Mouse (Mus musculus) MEL (cell line): ENCODE data around the gene Cdc42. TPM values are rescaled to one million over a fixed set of nuclear protein-coding genes. Genes with fewer than 3 reads are reported as not detected.

ENCODE experiments used
- DNase-seq: peaks from one replicate; pipeline ENCODE4 v3.0.0; 2011; ENCODE audit warnings: low read depth, low spot score
- H3K27ac ChIP-seq: 2 replicates; pipeline ENCODE4 v1.5.1; 2012; ENCODE audit warnings: low read depth, mild to moderate bottlenecking, control low read depth, low read length, moderate library complexity; ENCODE audit not compliant: control insufficient read depth
- H3K27me3 ChIP-seq, 2 experiments: fragments of 150-350 bp in 1 of 2; sonication (generic) in 1 of 2; 2 replicates each; pipeline ENCODE4 v1.6.1; 2012; ENCODE audit warnings: low read length in 2 of 2, mild to moderate bottlenecking in 2 of 2, improper control_type of control experiment in 1 of 2, moderate library complexity in 1 of 2; ENCODE audit not compliant: insufficient read depth in 2 of 2, control insufficient read depth in 1 of 2
- H3K36me3 ChIP-seq, 2 experiments: 2 replicates each; pipeline ENCODE4 v1.6.1; 2012 to 2014; ENCODE audit warnings: low read length in 2 of 2, improper control_type of control experiment in 1 of 2, inconsistent platforms in 1 of 2, mild to moderate bottlenecking in 1 of 2; ENCODE audit not compliant: insufficient read depth in 2 of 2, control insufficient read depth in 1 of 2
- H3K4me1 ChIP-seq, 2 experiments: fragments of 150-350 bp in 1 of 2; sonication (generic) in 1 of 2; 2 replicates each; pipeline ENCODE4 v1.6.1; 2012; ENCODE audit warnings: low read length in 2 of 2, improper control_type of control experiment in 1 of 2, mild to moderate bottlenecking in 1 of 2; ENCODE audit not compliant: insufficient read depth in 2 of 2, control insufficient read depth in 1 of 2
- H3K4me3 ChIP-seq, 2 experiments: fragments of 150-350 bp in 1 of 2; sonication (generic) in 1 of 2; 2 replicates each; pipeline ENCODE4 v1.5.1; 2012; ENCODE audit warnings: low read depth in 2 of 2, low read length in 2 of 2, mild to moderate bottlenecking in 2 of 2, moderate library complexity in 2 of 2, control low read depth in 1 of 2, improper control_type of control experiment in 1 of 2; ENCODE audit not compliant: control insufficient read depth in 1 of 2, insufficient read depth in 1 of 2
- H3K79me2 ChIP-seq: 2 replicates; pipeline ENCODE4 v1.6.1; 2012; ENCODE audit warnings: mild to moderate bottlenecking, low read length, moderate library complexity; ENCODE audit not compliant: control insufficient read depth, poor library complexity, insufficient read depth
- H3K9ac ChIP-seq: 2 replicates; pipeline ENCODE4 v1.6.1; 2012; ENCODE audit warnings: low read depth, mild to moderate bottlenecking, control low read depth, low read length, moderate library complexity; ENCODE audit not compliant: control insufficient read depth, poor library complexity, severe bottlenecking
- H3K9me3 ChIP-seq: fragments of 150-350 bp; sonication (generic); replicated peaks from 2 replicates; pipeline ENCODE4 v1.6.1; 2012; ENCODE audit warnings: mild to moderate bottlenecking, low read length, improper control_type of control experiment, moderate library complexity; ENCODE audit not compliant: insufficient read depth
- BHLHE40 ChIP-seq: IDR thresholded peaks from 2 replicates; pipeline ENCODE4 v1.6.1; 2012; ENCODE audit warnings: low read depth, mild to moderate bottlenecking, inconsistent platforms, low read length, improper control_type of control experiment, borderline replicate concordance
- CHD1 ChIP-seq: IDR thresholded peaks from 2 replicates; pipeline ENCODE4 v1.6.1; 2012; ENCODE audit warnings: low read depth, mild to moderate bottlenecking, inconsistent platforms, low read length, improper control_type of control experiment
- CHD2 ChIP-seq: IDR thresholded peaks from 2 replicates; pipeline ENCODE4 v1.6.1; 2011; ENCODE audit warnings: low read length, improper control_type of control experiment
- CTCF ChIP-seq, 3 experiments: IDR thresholded peaks in 2 of 3; conservative IDR thresholded peaks in 1 of 3; 2 replicates each; pipeline ENCODE4 v1.5.1; 2011 to 2012; ENCODE audit warnings: low read length in 3 of 3, low read depth in 2 of 3, mild to moderate bottlenecking in 2 of 3, improper control_type of control experiment in 1 of 3, inconsistent platforms in 1 of 3, mixed read lengths in 1 of 3, moderate library complexity in 1 of 3; ENCODE audit not compliant: control insufficient read depth in 1 of 3, insufficient read depth in 1 of 3, poor library complexity in 1 of 3, severe bottlenecking in 1 of 3
- ETS1 ChIP-seq: IDR thresholded peaks from 2 replicates; pipeline ENCODE4 v1.6.1; 2012; ENCODE audit warnings: low read depth, mild to moderate bottlenecking, inconsistent platforms, low read length, improper control_type of control experiment, moderate library complexity
- GABPA ChIP-seq: IDR thresholded peaks from 2 replicates; pipeline ENCODE4 v1.6.1; 2012; ENCODE audit warnings: low read depth, mild to moderate bottlenecking, inconsistent platforms, low read length, improper control_type of control experiment, moderate library complexity
- GATA1 ChIP-seq: IDR thresholded peaks from 2 replicates; pipeline ENCODE4 v1.6.1; 2011; ENCODE audit warnings: low read depth, low read length, improper control_type of control experiment
- KAT2A ChIP-seq: conservative IDR thresholded peaks from 2 replicates; pipeline ENCODE4 v1.6.1; 2012; ENCODE audit warnings: low read depth, low read length, improper control_type of control experiment, inconsistent platforms
- MAZ ChIP-seq: IDR thresholded peaks from 2 replicates; pipeline ENCODE4 v1.6.1; 2012; ENCODE audit warnings: low read depth, mild to moderate bottlenecking, inconsistent platforms, low read length, improper control_type of control experiment
- MEF2A ChIP-seq: IDR thresholded peaks from 2 replicates; pipeline ENCODE4 v1.6.1; 2014; ENCODE audit warnings: low read depth, mild to moderate bottlenecking, inconsistent platforms, low read length, improper control_type of control experiment; ENCODE audit not compliant: poor library complexity, insufficient replicate concordance, severe bottlenecking; ENCODE audit errors: extremely low read depth
- MXI1 ChIP-seq: IDR thresholded peaks from 2 replicates; pipeline ENCODE4 v1.6.1; 2011; ENCODE audit warnings: mild to moderate bottlenecking, low read depth, low read length, improper control_type of control experiment
- MYB ChIP-seq: IDR thresholded peaks from 2 replicates; pipeline ENCODE4 v1.6.1; 2011; ENCODE audit warnings: mild to moderate bottlenecking, low read depth, low read length, improper control_type of control experiment
- MYC ChIP-seq: IDR thresholded peaks from 2 replicates; pipeline ENCODE4 v1.6.1; 2011; ENCODE audit warnings: low read depth, mild to moderate bottlenecking, low read length, improper control_type of control experiment, moderate library complexity
- NELFE ChIP-seq: IDR thresholded peaks from 2 replicates; pipeline ENCODE4 v1.6.1; 2011; ENCODE audit warnings: low read depth, low read length, improper control_type of control experiment
- NRF1 ChIP-seq: IDR thresholded peaks from 2 replicates; pipeline ENCODE4 v1.6.1; 2014; ENCODE audit warnings: low read depth, mild to moderate bottlenecking, inconsistent platforms, low read length, improper control_type of control experiment, moderate library complexity; ENCODE audit not compliant: poor library complexity, insufficient read depth, severe bottlenecking
- POLR2AphosphoS2 ChIP-seq: IDR thresholded peaks from 2 replicates; pipeline ENCODE4 v1.6.1; 2011; ENCODE audit warnings: low read length, improper control_type of control experiment
- POLR2AphosphoS5 ChIP-seq: IDR thresholded peaks from 2 replicates; pipeline ENCODE4 v1.6.1; 2012; ENCODE audit warnings: low read depth, borderline replicate concordance, mild to moderate bottlenecking, inconsistent platforms, low read length, moderate library complexity, mixed read lengths
- RCOR1 ChIP-seq: IDR thresholded peaks from 2 replicates; pipeline ENCODE4 v1.6.1; 2012; ENCODE audit warnings: low read depth, mild to moderate bottlenecking, inconsistent platforms, low read length, improper control_type of control experiment
- SIN3A ChIP-seq: IDR thresholded peaks from 2 replicates; pipeline ENCODE4 v1.6.1; 2012; ENCODE audit warnings: low read length, improper control_type of control experiment, inconsistent platforms
- SMC3 ChIP-seq: IDR thresholded peaks from 2 replicates; pipeline ENCODE4 v1.6.1; 2011; ENCODE audit warnings: low read depth, low read length, improper control_type of control experiment
- TAL1 ChIP-seq: IDR thresholded peaks from 2 replicates; pipeline ENCODE4 v1.6.1; 2012; ENCODE audit warnings: mild to moderate bottlenecking, inconsistent platforms, low read length, moderate library complexity, mixed read lengths
- TCF12 ChIP-seq: IDR thresholded peaks from 2 replicates; pipeline ENCODE4 v1.6.1; 2014; ENCODE audit warnings: low read depth, mild to moderate bottlenecking, inconsistent platforms, low read length, improper control_type of control experiment, moderate library complexity
- USF1 ChIP-seq: IDR thresholded peaks from 2 replicates; pipeline ENCODE4 v1.6.1; 2014; ENCODE audit warnings: low read depth, mild to moderate bottlenecking, inconsistent platforms, low read length, improper control_type of control experiment, moderate library complexity
- USF2 ChIP-seq, 2 experiments: IDR thresholded peaks; 2 replicates each; pipeline ENCODE4 v1.6.1; 2011 to 2012; ENCODE audit warnings: improper control_type of control experiment in 2 of 2, low read length in 2 of 2, borderline replicate concordance in 1 of 2, inconsistent platforms in 1 of 2, low read depth in 1 of 2, mild to moderate bottlenecking in 1 of 2; ENCODE audit not compliant: insufficient read depth in 1 of 2
- ZC3H11A ChIP-seq: IDR thresholded peaks from 2 replicates; pipeline ENCODE4 v1.6.1; 2012; ENCODE audit warnings: low read depth, mild to moderate bottlenecking, inconsistent platforms, low read length, improper control_type of control experiment
- ZKSCAN1 ChIP-seq: IDR thresholded peaks from 2 replicates; pipeline ENCODE4 v1.6.1; 2012; ENCODE audit warnings: low read depth, mild to moderate bottlenecking, inconsistent platforms, low read length, improper control_type of control experiment, moderate library complexity
- ZMIZ1 ChIP-seq: IDR thresholded peaks from 2 replicates; pipeline ENCODE4 v1.6.1; 2012; ENCODE audit warnings: low read depth, mild to moderate bottlenecking, inconsistent platforms, low read length, improper control_type of control experiment, moderate library complexity
- ZNF384 ChIP-seq: IDR thresholded peaks from 2 replicates; pipeline ENCODE4 v1.6.1; 2012; ENCODE audit warnings: low read depth, mild to moderate bottlenecking, inconsistent platforms, low read length, improper control_type of control experiment
- polyA plus RNA-seq, 2 experiments: library from polyadenylated mRNA; stranded (reverse) in 1 of 2; unstranded in 1 of 2; fragments of >175 nt in 1 of 2; fragments of >200 nt in 1 of 2; gene quantifications; 2 replicates each; pipeline versions ENCODE4 v1.2.1 to v1.2.4; 2012; ENCODE audit warnings: low replicate concordance in 2 of 2, low read depth in 1 of 2; ENCODE audit not compliant: insufficient read length in 2 of 2, insufficient read depth in 1 of 2, missing spikeins in 1 of 2
- total RNA-seq: library from RNA; depleted of rRNA; stranded (reverse); fragments of 300-350 nt; gene quantifications from 2 replicates; pipeline ENCODE4 v1.2.3, GENCODE M21; 2012

The Cdc42 gene
- total and polyA plus RNA-seq, 3 experiments, result 117 to 203 (median 174) TPM

DNA sequence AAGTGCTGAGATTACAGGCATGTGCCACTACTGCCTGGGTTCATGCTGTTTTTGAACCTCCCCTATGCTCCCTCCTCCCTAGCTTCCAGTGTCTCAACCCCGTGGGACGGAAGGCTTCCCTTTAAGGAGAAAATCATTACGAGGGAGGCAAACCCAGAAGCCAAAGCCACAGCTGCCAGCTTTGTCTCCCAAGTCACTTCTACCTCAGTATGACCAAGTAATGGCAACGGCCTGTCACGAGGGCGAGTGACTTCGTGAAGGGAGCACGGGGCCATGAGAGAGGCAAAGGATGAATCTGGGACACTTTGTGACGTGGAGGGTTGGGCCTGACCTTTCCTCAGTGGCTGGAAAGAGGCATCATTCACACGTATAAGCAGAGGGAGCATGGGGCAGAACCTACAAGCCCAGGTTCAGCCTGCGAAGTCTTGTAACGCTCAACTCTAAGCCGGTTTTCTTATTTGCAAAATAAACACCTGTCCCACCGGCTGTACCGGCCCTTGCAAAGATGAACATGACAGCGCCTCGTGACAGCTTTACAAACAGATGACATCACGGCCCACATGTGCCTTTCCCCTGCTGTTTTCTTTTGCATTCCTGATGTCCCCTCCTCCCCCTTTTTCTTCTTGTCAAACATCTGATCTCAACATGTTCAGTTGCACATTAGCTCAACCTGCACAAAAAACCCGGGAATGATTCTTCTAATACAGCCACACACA, 50.4 kb downstream of the Cdc42 start:
- DNase-seq, result no peak
- Histone ChIP-seq H3K27ac (no peak overlapping the region), H3K36me3 (no peaks in the 10 kb centered on the region)

GRCm38 (mm10) chr4:137306577-137306888, 51.0 kb downstream of the Cdc42 start:
- Histone ChIP-seq H3K79me2 (no peaks in the 10 kb centered on the region), H3K9me3 (no peaks in the 10 kb centered on the region), H3K27ac (no peak overlapping the region), H3K9ac (no peak overlapping the region), H3K4me3 (no peak overlapping the region), H3K27me3 (no peaks in the 10 kb centered on the region), H3K4me1 (no peaks in the 10 kb centered on the region), H3K36me3 (no peaks in the 10 kb centered on the region)
- no peak for TF ChIP-seq NELFE
- no peak for TF ChIP-seq POLR2AphosphoS5
- TF ChIP-seq MXI1, result no peak
- no peak for TF ChIP-seq ZMIZ1
- no peak for TF ChIP-seq CHD2
- no peak for TF ChIP-seq ETS1
- TF ChIP-seq TAL1, result no peak
- no peak for TF ChIP-seq BHLHE40
- TF ChIP-seq SIN3A, result no peak
- no peak for TF ChIP-seq CHD1
- TF ChIP-seq USF1, result no peak
- no peak for TF ChIP-seq USF2 (IDR thresholded peaks at IDR 0.05; ENCODE audit: borderline replicate concordance in 1 of 2, insufficient read depth in 1 of 2, low read depth in 1 of 2, low read length in 2 of 2)
- TF ChIP-seq SMC3, result no peak
- no peak for TF ChIP-seq GABPA
- TF ChIP-seq ZNF384, result no peak
- TF ChIP-seq GATA1, result no peak
- DNase-seq, result no peak

More for the DNA sequence above, 50.4 kb downstream of the Cdc42 start:
- Histone ChIP-seq H3K4me1 (no peaks in the 10 kb centered on the region), H3K9ac (no peak overlapping the region), H3K27me3 (no peaks in the 10 kb centered on the region), H3K79me2 (no peaks in the 10 kb centered on the region), H3K9me3 (no peaks in the 10 kb centered on the region), H3K4me3 (no peak overlapping the region)
- TF ChIP-seq MAZ (no peak), SIN3A (no peak), NRF1 (no peak), CTCF (IDR thresholded peaks at IDR 0.05 in 2 of 3, conservative IDR thresholded peaks at IDR 0.05 in 1 of 3; ENCODE audit: control insufficient read depth in 1 of 3, insufficient read depth in 1 of 3, low read depth in 2 of 3, low read length in 3 of 3, poor library complexity in 1 of 3, severe bottlenecking in 1 of 3) (no peak), TCF12 (no peak), POLR2AphosphoS2 (no peak), GATA1 (no peak), MYC (no peak), KAT2A (no peak), ZKSCAN1 (no peak), CHD2 (no peak), USF1 (no peak), USF2 (IDR thresholded peaks at IDR 0.05; ENCODE audit: borderline replicate concordance in 1 of 2, insufficient read depth in 1 of 2, low read depth in 1 of 2, low read length in 2 of 2) (no peak), MEF2A (no peak), ZMIZ1 (no peak), MYB (no peak), RCOR1 (no peak), GABPA (no peak), ZC3H11A (no peak), TAL1 (no peak)
